Mouse (Mus musculus): ENCODE results near the gene Lpar6. TPM values are rescaled to one million over a fixed set of nuclear protein-coding genes. Genes with fewer than 3 reads are reported as not detected.

Lpar6 gene
- polyA plus RNA-seq, 1 experiment from 2014 or later = 16.0 TPM

- H3K4me2 ChIP-seq (ENCODE audit: low read depth) = no peak overlapping the region
- H3K27ac ChIP-seq (ENCODE audit: low read depth, low read length) = no peak overlapping the region
- no peak overlapping the region for H3K4me3 ChIP-seq (ENCODE audit: low read depth, low read length)
- 99% methylated on average over 2 of the region's 2 CpGs for WGBS
- no peak for DNase-seq (ENCODE audit: low spot score)
- no peak for ATAC-seq (ENCODE audit: insufficient read depth, low FRiP score, low TSS enrichment)
- no peak overlapping the region for H3K9ac ChIP-seq (ENCODE audit: low read length)
- no peaks in the 10 kb centered on the region for H3K27me3 ChIP-seq (ENCODE audit: control insufficient read depth, insufficient read depth, low read length)
- no peaks in the 10 kb centered on the region for H3K9me3 ChIP-seq (ENCODE audit: control insufficient read depth, low read length)
- H3K4me1 ChIP-seq (ENCODE audit: control insufficient read depth, insufficient read depth, low read length) = 0 out of 2 replicates have a peak, but pooled peaks cover 4% of the 10 kb centered on the region
- no peaks in the 10 kb centered on the region for H3K36me3 ChIP-seq (ENCODE audit: control insufficient read depth, insufficient read depth, low read length)
These were observed 12.4 kb downstream of the Lpar6 start for GRCm38 (mm10) chr14:73250056-73250455.

GRCm38 (mm10) chr14:73252276-73252675, 14.6 kb downstream of the Lpar6 start:
- Histone ChIP-seq H3K4me2 (ENCODE audit: low read depth) (no peak overlapping the region), H3K27ac (ENCODE audit: low read depth, low read length) (no peak overlapping the region), H3K9me3 (ENCODE audit: control insufficient read depth, low read length) (no peaks in the 10 kb centered on the region), H3K4me1 (ENCODE audit: control insufficient read depth, insufficient read depth, low read length) (0 out of 2 replicates have a peak, but pooled peaks cover 6% of the 10 kb centered on the region), H3K4me3 (ENCODE audit: low read depth, low read length) (no peak overlapping the region), H3K9ac (ENCODE audit: low read length) (no peak overlapping the region), H3K27me3 (ENCODE audit: control insufficient read depth, insufficient read depth, low read length) (no peaks in the 10 kb centered on the region), H3K36me3 (ENCODE audit: control insufficient read depth, insufficient read depth, low read length) (no peaks in the 10 kb centered on the region)
- ATAC-seq (ENCODE audit: insufficient read depth, low FRiP score, low TSS enrichment) = no peak
- 58% methylated on average over 2 of the region's 2 CpGs for WGBS
- no peak for DNase-seq (ENCODE audit: low spot score)

GRCm38 (mm10) chr14:73253453-73254251, 16.0 kb downstream of the Lpar6 start:
- Histone ChIP-seq H3K4me1 (ENCODE audit: control insufficient read depth, insufficient read depth, low read length) (0 out of 2 replicates have a peak, but pooled peaks cover 6% of the 10 kb centered on the region), H3K27me3 (ENCODE audit: control insufficient read depth, insufficient read depth, low read length) (no peaks in the 10 kb centered on the region), H3K36me3 (ENCODE audit: control insufficient read depth, insufficient read depth, low read length) (no peaks in the 10 kb centered on the region), H3K9me3 (ENCODE audit: control insufficient read depth, low read length) (no peaks in the 10 kb centered on the region), H3K4me3 (ENCODE audit: low read depth, low read length) (no peak overlapping the region), H3K9ac (ENCODE audit: low read length) (no peak overlapping the region), H3K4me2 (ENCODE audit: low read depth) (no peak overlapping the region), H3K27ac (ENCODE audit: low read depth, low read length) (no peak overlapping the region)
- DNase-seq (ENCODE audit: low spot score) (peak; percentile 18), ATAC-seq (ENCODE audit: insufficient read depth, low FRiP score, low TSS enrichment) (no peak)
- WGBS = 45% methylated on average over 6 of the region's 6 CpGs

- DNase-seq (ENCODE audit: low spot score) (peak; percentile 15), ATAC-seq (ENCODE audit: insufficient read depth, low FRiP score, low TSS enrichment) (no peak)
- WGBS = 62% methylated on average over 4 of the region's 4 CpGs
- no peak overlapping the region for H3K4me2 ChIP-seq (ENCODE audit: low read depth)
- H3K4me3 ChIP-seq (ENCODE audit: low read depth, low read length) = no peak overlapping the region
- 0 out of 2 replicates have a peak, but pooled peaks cover 6% of the 10 kb centered on the region for H3K4me1 ChIP-seq (ENCODE audit: control insufficient read depth, insufficient read depth, low read length)
- H3K36me3 ChIP-seq (ENCODE audit: control insufficient read depth, insufficient read depth, low read length) = no peaks in the 10 kb centered on the region
- no peak overlapping the region for H3K9ac ChIP-seq (ENCODE audit: low read length)
- no peaks in the 10 kb centered on the region for H3K9me3 ChIP-seq (ENCODE audit: control insufficient read depth, low read length)
- H3K27me3 ChIP-seq (ENCODE audit: control insufficient read depth, insufficient read depth, low read length) = no peaks in the 10 kb centered on the region
- H3K27ac ChIP-seq (ENCODE audit: low read depth, low read length) = no peak overlapping the region
These were observed 16.7 kb downstream of the Lpar6 start for GRCm38 (mm10) chr14:73254412-73254811.

- 59% methylated on average over 3 of the region's 3 CpGs for WGBS
- ATAC-seq (ENCODE audit: insufficient read depth, low FRiP score, low TSS enrichment) = no peak
These were observed 17.8 kb downstream of the Lpar6 start for GRCm38 (mm10) chr14:73255426-73255970.

GRCm38 (mm10) chr14:73257348-73257747, 19.7 kb downstream of the Lpar6 start:
- no peak for DNase-seq (ENCODE audit: low spot score)
- Histone ChIP-seq H3K4me2 (ENCODE audit: low read depth) (no peak overlapping the region), H3K9me3 (ENCODE audit: control insufficient read depth, low read length) (no peaks in the 10 kb centered on the region), H3K27ac (ENCODE audit: low read depth, low read length) (no peak overlapping the region), H3K4me1 (ENCODE audit: control insufficient read depth, insufficient read depth, low read length) (0 out of 2 replicates have a peak, but pooled peaks cover 6% of the 10 kb centered on the region), H3K4me3 (ENCODE audit: low read depth, low read length) (no peak overlapping the region), H3K9ac (ENCODE audit: low read length) (no peak overlapping the region), H3K27me3 (ENCODE audit: control insufficient read depth, insufficient read depth, low read length) (no peaks in the 10 kb centered on the region), H3K36me3 (ENCODE audit: control insufficient read depth, insufficient read depth, low read length) (no peaks in the 10 kb centered on the region)
- WGBS = 82% methylated on average over 7 of the region's 7 CpGs
- no peak for ATAC-seq (ENCODE audit: insufficient read depth, low FRiP score, low TSS enrichment)

More at GRCm38 (mm10) chr14:73255426-73255970, 17.8 kb downstream of the Lpar6 start:
- H3K4me2 ChIP-seq (ENCODE audit: low read depth) = no peak overlapping the region
- H3K4me3 ChIP-seq (ENCODE audit: low read depth, low read length) = no peak overlapping the region
- no peak overlapping the region for H3K9ac ChIP-seq (ENCODE audit: low read length)
- H3K27ac ChIP-seq (ENCODE audit: low read depth, low read length) = no peak overlapping the region
- H3K4me1 ChIP-seq (ENCODE audit: control insufficient read depth, insufficient read depth, low read length) = 0 out of 2 replicates have a peak, but pooled peaks cover 6% of the 10 kb centered on the region
- no peaks in the 10 kb centered on the region for H3K36me3 ChIP-seq (ENCODE audit: control insufficient read depth, insufficient read depth, low read length)
- H3K27me3 ChIP-seq (ENCODE audit: control insufficient read depth, insufficient read depth, low read length) = no peaks in the 10 kb centered on the region
- H3K9me3 ChIP-seq (ENCODE audit: control insufficient read depth, low read length) = no peaks in the 10 kb centered on the region
- no peak for DNase-seq (ENCODE audit: low spot score)

GRCm38 (mm10) chr14:73258181-73258580, 20.5 kb downstream of the Lpar6 start:
- no peak overlapping the region for H3K27ac ChIP-seq (ENCODE audit: low read depth, low read length)
- WGBS = 59% methylated on average over 4 of the region's 4 CpGs
- H3K36me3 ChIP-seq (ENCODE audit: control insufficient read depth, insufficient read depth, low read length) = no peaks in the 10 kb centered on the region

GRCm38 (mm10) chr14:73262210-73262609, 24.5 kb downstream of the Lpar6 start:
- Histone ChIP-seq H3K9ac (ENCODE audit: low read length) (no peak overlapping the region), H3K4me2 (ENCODE audit: low read depth) (no peak overlapping the region), H3K4me1 (ENCODE audit: control insufficient read depth, insufficient read depth, low read length) (no peaks in the 10 kb centered on the region), H3K9me3 (ENCODE audit: control insufficient read depth, low read length) (no peaks in the 10 kb centered on the region), H3K36me3 (ENCODE audit: control insufficient read depth, insufficient read depth, low read length) (0 out of 2 replicates have a peak, but pooled peaks cover 4% of the 10 kb centered on the region), H3K27me3 (ENCODE audit: control insufficient read depth, insufficient read depth, low read length) (no peaks in the 10 kb centered on the region), H3K27ac (ENCODE audit: low read depth, low read length) (no peak overlapping the region), H3K4me3 (ENCODE audit: low read depth, low read length) (no peak overlapping the region)
- 93% methylated on average over 9 of the region's 9 CpGs for WGBS
- no peak for DNase-seq (ENCODE audit: low spot score)
- ATAC-seq (ENCODE audit: insufficient read depth, low FRiP score, low TSS enrichment) = no peak

More at GRCm38 (mm10) chr14:73258181-73258580, 20.5 kb downstream of the Lpar6 start:
- Histone ChIP-seq H3K27me3 (ENCODE audit: control insufficient read depth, insufficient read depth, low read length) (no peaks in the 10 kb centered on the region), H3K9me3 (ENCODE audit: control insufficient read depth, low read length) (no peaks in the 10 kb centered on the region), H3K9ac (ENCODE audit: low read length) (no peak overlapping the region), H3K4me2 (ENCODE audit: low read depth) (no peak overlapping the region), H3K4me1 (ENCODE audit: control insufficient read depth, insufficient read depth, low read length) (0 out of 2 replicates have a peak, but pooled peaks cover 6% of the 10 kb centered on the region), H3K4me3 (ENCODE audit: low read depth, low read length) (no peak overlapping the region)
- no peak for DNase-seq (ENCODE audit: low spot score)
- no peak for ATAC-seq (ENCODE audit: insufficient read depth, low FRiP score, low TSS enrichment)
